Mouse (Mus musculus): ENCODE results near the gene Spata21. TPM values are rescaled to one million over a fixed set of nuclear protein-coding genes. Genes with fewer than 3 reads are reported as not detected.

The Spata21 gene
- polyA plus RNA-seq, 1 experiment from 2014 or later: 0.36 TPM

DNA sequence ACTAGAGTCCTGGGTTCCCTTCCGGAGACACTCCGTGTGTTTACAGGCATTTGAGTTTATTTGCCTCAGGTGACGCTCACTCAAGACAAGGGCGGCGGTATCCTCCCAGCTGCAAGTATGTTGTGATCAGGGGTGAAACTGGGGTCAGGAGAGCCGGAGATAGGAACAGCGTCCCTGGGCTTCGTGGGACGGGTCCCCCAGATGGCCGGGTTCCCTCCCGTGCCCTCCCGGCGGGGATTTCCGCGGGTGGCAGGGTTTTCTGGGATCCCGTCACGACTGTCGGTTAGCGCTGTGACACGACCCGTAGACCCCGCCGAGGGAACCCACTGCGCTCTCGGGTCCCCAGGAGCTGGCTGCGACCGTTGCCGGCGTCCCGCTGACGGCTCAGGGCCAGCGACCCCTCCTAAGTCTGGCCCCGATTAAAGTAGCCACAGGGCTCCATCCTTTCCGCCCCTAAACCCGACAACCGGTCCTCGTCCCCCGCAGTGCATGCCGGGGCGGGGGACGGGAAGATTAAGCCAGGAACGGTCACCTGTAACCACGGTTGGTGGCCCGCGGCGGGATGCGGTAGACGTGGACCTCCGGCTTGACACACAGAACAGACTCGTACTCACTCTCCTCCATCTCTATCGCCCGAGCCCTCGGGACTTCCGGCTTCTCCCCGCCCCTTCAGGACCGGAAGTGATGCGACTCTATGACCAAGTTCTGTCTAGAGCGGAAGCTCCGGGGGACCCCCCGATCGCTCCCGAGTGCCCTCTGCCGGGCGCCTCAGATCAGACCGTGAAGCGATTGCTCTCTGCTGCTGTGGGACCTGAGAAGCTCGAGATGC is 10.2 kb upstream of the Spata21 start, which contains the start of gene Necap2:
Gene Necap2 (minus strand): TSS at position 677 of the 829 bp plus-strand sequence.
- under 1% methylated on average over 67 of the region's 67 CpGs for WGBS
- H3K9ac ChIP-seq: peak within 1 kb of the TSS; percentile 68
- H3K27me3 ChIP-seq: no peaks in the 10 kb centered on the region
- H3K4me1 ChIP-seq: peaks cover 24% of the 10 kb centered on the region
- peak within 1 kb of the TSS; percentile 90 for H3K4me2 ChIP-seq
- ATAC-seq (ENCODE audit: insufficient number of reproducible peaks, low FRiP score, low TSS enrichment, low read depth): peak; percentile 89
- peak within 1 kb of the TSS; percentile 71 for H3K27ac ChIP-seq
- H3K9me3 ChIP-seq: no peaks in the 10 kb centered on the region
- peaks cover 21% of the 10 kb centered on the region for H3K36me3 ChIP-seq
- peak within 1 kb of the TSS; percentile 95 for H3K4me3 ChIP-seq

DNA sequence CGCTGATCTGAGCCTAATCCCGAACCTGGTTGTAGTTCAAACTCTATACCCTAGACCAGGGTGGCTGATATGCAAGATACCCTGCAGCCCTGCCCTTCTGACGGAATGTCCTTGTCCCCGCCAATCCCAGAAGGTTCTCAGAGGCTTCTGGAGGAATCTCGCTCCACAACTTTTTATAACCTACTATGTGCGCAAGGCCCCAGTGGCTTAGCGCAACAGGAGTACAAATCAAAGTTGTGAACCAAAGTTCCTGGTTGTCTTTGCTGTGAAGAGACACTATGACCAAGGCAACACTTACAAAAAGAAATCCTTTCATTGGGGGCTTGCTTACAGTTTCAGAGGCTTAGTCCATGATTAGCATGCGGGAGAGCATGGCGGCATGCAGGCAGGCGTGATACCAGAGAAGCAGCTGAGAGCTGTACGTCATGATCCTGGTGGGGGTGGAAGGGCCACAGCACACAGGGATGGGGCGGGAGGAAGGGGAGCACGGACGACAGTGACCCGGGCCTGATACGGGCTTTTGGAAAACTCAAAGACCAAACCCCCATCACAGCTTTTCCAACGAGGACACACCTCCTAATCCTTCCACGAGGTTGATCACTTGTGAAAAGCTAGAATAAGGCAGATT is 9.5 kb upstream of the Spata21 start:
- 0 out of 2 replicates have a peak overlapping the region, but pooled peaks have one; percentile 95 for H3K4me3 ChIP-seq
- H3K9ac ChIP-seq: no peak overlapping the region
- H3K4me1 ChIP-seq: peaks cover 23% of the 10 kb centered on the region
- H3K9me3 ChIP-seq: no peaks in the 10 kb centered on the region
- H3K4me2 ChIP-seq: 0 out of 2 replicates have a peak overlapping the region, but pooled peaks have one; percentile 90
- no peak for ATAC-seq (ENCODE audit: insufficient number of reproducible peaks, low FRiP score, low TSS enrichment, low read depth)
- H3K36me3 ChIP-seq: peaks cover 14% of the 10 kb centered on the region
- no peak overlapping the region for H3K27ac ChIP-seq
- H3K27me3 ChIP-seq: no peaks in the 10 kb centered on the region
- 71% methylated on average over 18 of the region's 18 CpGs for WGBS

DNA sequence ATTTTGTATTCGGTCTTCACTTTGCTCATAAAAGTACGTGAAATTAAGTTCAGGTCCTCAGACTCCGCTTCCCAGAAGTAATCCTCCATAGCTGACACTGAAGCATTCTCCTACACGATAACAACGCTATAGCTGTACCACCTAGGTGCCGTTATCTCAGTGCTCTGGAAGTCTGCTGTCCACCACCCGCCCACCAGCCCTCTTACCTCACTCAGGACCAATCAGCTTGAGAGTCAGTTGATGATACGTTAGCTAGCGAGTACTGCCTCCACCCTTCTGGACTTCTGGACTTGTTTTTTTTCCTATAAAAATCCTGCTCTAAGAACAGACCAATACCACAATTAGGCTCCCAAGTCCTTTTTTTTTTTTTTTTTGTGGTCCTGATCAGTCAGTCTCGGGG is 1.3 kb upstream of the Spata21 start:
- H3K4me2 ChIP-seq: no peak overlapping the region
- H3K27ac ChIP-seq: no peak overlapping the region
- ATAC-seq (ENCODE audit: insufficient number of reproducible peaks, low FRiP score, low TSS enrichment, low read depth): no peak
- no peak overlapping the region for H3K4me3 ChIP-seq
- H3K27me3 ChIP-seq: no peaks in the 10 kb centered on the region
- 61% methylated on average over 10 of the region's 10 CpGs for WGBS
- H3K9me3 ChIP-seq: no peaks in the 10 kb centered on the region
- H3K36me3 ChIP-seq: no peaks in the 10 kb centered on the region
- H3K4me1 ChIP-seq: no peaks in the 10 kb centered on the region; the same call in 1 of the 2 replicates
- no peak overlapping the region for H3K9ac ChIP-seq

DNA sequence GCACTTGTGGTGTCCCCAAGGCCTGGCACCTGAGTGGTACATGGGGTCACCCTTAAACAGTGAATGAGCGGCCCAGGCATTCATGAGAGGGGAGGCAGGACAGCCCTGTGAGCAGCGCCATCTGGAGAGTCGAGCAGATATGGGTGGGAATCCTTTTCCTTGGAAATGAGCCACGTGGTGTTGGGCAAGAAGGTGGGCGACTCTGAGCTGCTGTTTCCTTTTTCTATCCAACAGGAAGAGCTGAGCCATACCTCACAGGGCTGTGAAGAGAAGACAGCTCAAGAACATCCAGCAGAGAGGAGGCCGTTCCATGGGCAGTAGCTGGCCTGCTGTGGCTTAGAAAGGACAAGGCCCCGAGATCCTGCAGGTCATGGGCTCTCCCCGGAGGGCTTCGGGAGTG is 581 bp downstream of the Spata21 start:
- no peaks in the 10 kb centered on the region for H3K9me3 ChIP-seq
- no peaks in the 10 kb centered on the region for H3K27me3 ChIP-seq
- no peaks in the 10 kb centered on the region for H3K36me3 ChIP-seq
- WGBS: 68% methylated on average over 9 of the region's 9 CpGs
- H3K4me3 ChIP-seq: no peak overlapping the region
- no peak overlapping the region for H3K9ac ChIP-seq
- no peak for ATAC-seq (ENCODE audit: insufficient number of reproducible peaks, low FRiP score, low TSS enrichment, low read depth)
- H3K4me1 ChIP-seq: no peaks in the 10 kb centered on the region; the same call in 1 of the 2 replicates
- H3K27ac ChIP-seq: no peak overlapping the region
- no peak overlapping the region for H3K4me2 ChIP-seq

DNA sequence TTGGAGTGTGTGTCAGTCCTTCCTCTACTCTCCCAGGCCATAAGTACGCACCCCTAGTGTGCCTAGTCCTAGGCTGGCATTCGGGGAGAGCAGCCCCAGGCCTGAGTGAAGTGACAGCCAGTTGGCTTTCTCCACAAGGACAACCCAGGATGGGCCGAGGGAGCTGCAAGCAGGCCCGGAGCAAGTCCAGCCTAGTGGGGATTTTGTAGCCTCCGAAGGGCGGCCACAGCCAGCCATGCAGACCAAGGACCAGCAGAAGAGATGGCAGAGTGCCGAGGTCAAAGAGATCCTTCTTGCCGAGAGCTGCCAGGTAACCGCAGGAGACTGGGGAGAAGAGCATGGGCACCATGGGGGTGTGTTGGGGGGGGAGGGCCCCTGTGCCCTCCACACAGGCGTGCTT is 6.9 kb downstream of the Spata21 start:
- WGBS: 79% methylated on average over 10 of the region's 10 CpGs
- Histone ChIP-seq H3K4me1 (no peaks in the 10 kb centered on the region), H3K9ac (no peak overlapping the region), H3K27ac (no peak overlapping the region), H3K9me3 (no peaks in the 10 kb centered on the region), H3K4me3 (no peak overlapping the region), H3K27me3 (no peaks in the 10 kb centered on the region), H3K36me3 (no peaks in the 10 kb centered on the region), H3K4me2 (no peak overlapping the region)
- ATAC-seq (ENCODE audit: insufficient number of reproducible peaks, low FRiP score, low TSS enrichment, low read depth): no peak

DNA sequence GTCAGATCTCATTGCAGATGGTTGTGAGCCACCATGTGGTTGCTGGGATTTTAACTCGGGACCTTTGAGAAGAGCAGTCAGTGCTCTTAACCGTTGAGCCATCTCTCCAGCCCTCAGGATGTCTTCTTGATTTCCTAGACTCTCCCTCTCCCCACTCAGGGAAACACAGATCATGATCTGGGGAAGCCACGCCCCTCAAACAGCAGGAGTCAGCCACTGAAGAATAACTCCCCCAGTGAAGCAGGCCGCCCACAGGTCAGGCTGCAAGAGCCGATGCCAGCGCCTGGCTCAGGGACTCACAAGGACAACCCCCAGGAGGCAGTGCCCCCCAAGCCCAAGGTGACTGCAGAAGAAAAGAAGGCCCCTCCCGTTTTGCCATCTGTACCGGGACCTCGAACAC is 8.6 kb downstream of the Spata21 start:
- WGBS: 24% methylated on average over 9 of the region's 9 CpGs

DNA sequence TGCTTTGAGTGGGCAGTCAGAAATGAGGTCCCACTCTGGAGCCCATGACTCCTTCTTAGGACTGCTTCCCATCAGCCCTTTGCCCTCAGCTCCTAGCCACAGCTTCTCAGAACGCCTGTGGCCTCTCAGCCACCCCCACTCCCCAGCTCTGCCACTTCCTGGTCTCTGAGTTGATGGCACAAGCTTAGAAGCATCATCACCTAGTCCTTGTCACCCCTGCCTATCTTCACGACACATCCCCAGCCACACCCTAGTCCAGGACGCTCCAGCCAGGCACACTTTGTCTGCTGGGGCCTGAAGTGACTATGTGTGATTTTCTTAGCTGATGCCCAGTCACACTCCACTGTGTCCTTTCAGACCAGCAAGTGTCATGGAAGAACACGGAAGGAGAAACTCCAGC is 10.8 kb downstream of the Spata21 start:
- no peak overlapping the region for H3K9ac ChIP-seq
- no peak overlapping the region for H3K27ac ChIP-seq

More for the DNA sequence above, 8.6 kb downstream of the Spata21 start:
- Histone ChIP-seq H3K9ac (no peak overlapping the region), H3K9me3 (no peaks in the 10 kb centered on the region), H3K27ac (no peak overlapping the region), H3K36me3 (no peaks in the 10 kb centered on the region), H3K4me2 (no peak overlapping the region), H3K4me3 (no peak overlapping the region), H3K27me3 (no peaks in the 10 kb centered on the region), H3K4me1 (no peaks in the 10 kb centered on the region)
- ATAC-seq (ENCODE audit: insufficient number of reproducible peaks, low FRiP score, low TSS enrichment, low read depth): no peak; the same call in 1 of the 2 replicates

DNA sequence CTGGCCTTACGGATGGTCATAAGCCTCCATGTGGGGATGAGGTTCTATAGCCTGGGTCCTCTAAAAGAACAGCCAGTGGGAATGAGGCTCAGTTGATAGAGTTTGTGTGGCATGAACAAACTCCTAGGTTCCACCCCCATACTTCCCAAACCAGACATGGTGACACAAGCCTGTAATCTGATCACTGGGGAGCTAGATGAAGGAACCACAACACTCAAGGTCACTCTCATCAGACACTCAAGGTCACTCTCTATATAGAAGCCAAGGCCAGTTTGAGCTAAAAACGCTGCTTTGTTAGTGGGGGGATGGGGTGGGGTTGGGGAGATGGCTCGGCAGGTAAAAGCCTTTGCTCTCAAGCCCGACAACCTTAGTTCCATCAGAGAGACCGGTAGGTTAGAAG is 11.8 kb downstream of the Spata21 start:
- Histone ChIP-seq H3K9me3 (no peaks in the 10 kb centered on the region), H3K9ac (no peak overlapping the region), H3K36me3 (no peaks in the 10 kb centered on the region), H3K4me3 (no peak overlapping the region), H3K27me3 (no peaks in the 10 kb centered on the region), H3K4me2 (no peak overlapping the region), H3K4me1 (no peaks in the 10 kb centered on the region), H3K27ac (no peak overlapping the region)
- WGBS: 79% methylated on average over 5 of the region's 5 CpGs
- ATAC-seq (ENCODE audit: insufficient number of reproducible peaks, low FRiP score, low TSS enrichment, low read depth): no peak

More for the DNA sequence above, 10.8 kb downstream of the Spata21 start:
- H3K4me1 ChIP-seq: no peaks in the 10 kb centered on the region
- no peaks in the 10 kb centered on the region for H3K9me3 ChIP-seq
- WGBS: 79% methylated on average over 4 of the region's 4 CpGs
- no peak for ATAC-seq (ENCODE audit: insufficient number of reproducible peaks, low FRiP score, low TSS enrichment, low read depth)
- no peaks in the 10 kb centered on the region for H3K36me3 ChIP-seq
- H3K4me2 ChIP-seq: no peak overlapping the region
- no peaks in the 10 kb centered on the region for H3K27me3 ChIP-seq
- H3K4me3 ChIP-seq: no peak overlapping the region

DNA sequence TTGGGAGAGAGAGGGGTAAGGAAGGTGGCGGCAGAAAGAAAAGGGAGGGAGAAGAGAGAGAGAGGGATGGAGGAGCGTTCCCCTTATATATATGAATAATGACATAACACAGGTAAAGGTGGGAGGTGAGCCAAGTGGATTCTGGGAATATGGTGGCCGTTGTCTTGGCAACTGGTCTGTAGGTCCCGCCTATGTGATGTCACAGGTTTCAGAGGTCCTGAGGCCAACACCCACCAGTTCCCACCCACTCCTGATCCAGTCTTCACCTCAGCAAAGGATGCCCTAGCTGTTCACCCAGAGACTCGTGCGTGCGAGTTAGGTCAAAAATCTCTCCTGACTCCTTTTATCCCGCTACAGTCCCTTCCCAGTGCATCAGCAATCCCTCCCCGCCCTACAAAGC is 13.2 kb downstream of the Spata21 start:
- WGBS: 92% methylated on average over 9 of the region's 9 CpGs
- no peak for ATAC-seq (ENCODE audit: insufficient number of reproducible peaks, low FRiP score, low TSS enrichment, low read depth)
- Histone ChIP-seq H3K27ac (no peak overlapping the region), H3K27me3 (no peaks in the 10 kb centered on the region), H3K4me1 (no peaks in the 10 kb centered on the region), H3K36me3 (no peaks in the 10 kb centered on the region), H3K4me3 (no peak overlapping the region), H3K4me2 (no peak overlapping the region), H3K9ac (no peak overlapping the region), H3K9me3 (no peaks in the 10 kb centered on the region)

DNA sequence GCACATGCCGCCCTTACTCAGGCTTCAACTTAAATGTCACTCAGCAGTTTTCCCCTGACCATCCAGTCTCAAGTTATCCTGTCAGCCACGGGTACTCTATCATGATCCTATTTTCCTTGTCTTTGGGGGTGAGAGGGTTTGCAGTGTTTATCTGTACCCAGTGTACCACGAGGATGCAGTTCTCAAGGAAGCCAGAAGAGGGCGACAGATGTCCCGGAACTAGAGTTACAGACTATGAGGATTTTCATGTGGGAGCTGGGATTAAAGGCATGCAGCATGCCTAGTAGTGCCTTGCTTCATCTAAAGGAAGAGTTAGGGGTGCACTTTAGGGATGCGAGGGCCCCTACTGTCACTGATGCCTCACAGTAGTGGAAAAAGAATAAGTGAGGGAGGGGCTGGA is 13.7 kb downstream of the Spata21 start:
- Histone ChIP-seq H3K4me3 (no peak overlapping the region), H3K27me3 (no peaks in the 10 kb centered on the region), H3K4me1 (no peaks in the 10 kb centered on the region), H3K9ac (no peak overlapping the region), H3K36me3 (no peaks in the 10 kb centered on the region), H3K4me2 (no peak overlapping the region), H3K27ac (no peak overlapping the region), H3K9me3 (no peaks in the 10 kb centered on the region)
- WGBS: 66% methylated on average over 6 of the region's 6 CpGs
- ATAC-seq (ENCODE audit: insufficient number of reproducible peaks, low FRiP score, low TSS enrichment, low read depth): no peak

DNA sequence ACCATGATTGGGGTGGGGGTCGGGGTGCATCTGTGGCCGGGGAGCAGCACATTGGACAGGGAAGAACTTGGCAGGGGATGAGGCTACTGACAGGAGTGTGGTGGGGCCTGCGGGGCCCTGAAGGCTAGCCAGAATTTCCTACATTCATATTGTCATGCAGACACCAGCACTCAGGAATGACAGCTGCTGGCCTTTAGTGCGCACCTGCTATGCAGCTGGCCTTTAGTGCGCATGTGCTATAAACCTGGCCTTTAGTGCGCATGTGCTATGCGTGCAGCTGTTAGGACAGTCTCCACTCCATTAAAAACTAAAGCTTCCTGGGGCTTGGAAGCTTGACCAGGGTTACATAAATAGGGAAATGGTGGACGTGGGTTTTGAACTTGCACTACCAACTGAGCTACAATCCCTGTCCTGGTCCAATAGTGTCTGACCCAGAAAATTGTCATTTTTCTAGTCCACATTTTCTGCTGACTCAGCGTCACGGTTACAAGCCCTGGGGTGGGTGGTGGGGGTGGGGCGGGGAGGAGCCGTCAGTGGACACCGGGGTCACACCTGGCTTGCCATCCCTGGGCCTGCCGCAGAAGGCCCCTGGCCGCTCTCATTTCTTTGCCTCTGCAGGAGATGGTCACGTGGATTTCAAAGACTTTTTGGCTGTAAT is 18.5 kb downstream of the Spata21 start:
- Histone ChIP-seq H3K27me3 (no peaks in the 10 kb centered on the region), H3K4me3 (no peak overlapping the region), H3K27ac (no peak overlapping the region), H3K36me3 (peaks cover 15% of the 10 kb centered on the region), H3K4me2 (no peak overlapping the region), H3K9me3 (0 out of 2 replicates have a peak, but pooled peaks cover 3% of the 10 kb centered on the region), H3K4me1 (no peaks in the 10 kb centered on the region), H3K9ac (no peak overlapping the region)
- WGBS: 71% methylated on average over 16 of the region's 16 CpGs
- no peak for ATAC-seq (ENCODE audit: insufficient number of reproducible peaks, low FRiP score, low TSS enrichment, low read depth)

Data from limb, embryonic 15.5 days (tissue).